Mouse (Mus musculus): ENCODE data around the gene Hmcn2.

Gene Hmcn2

GRCm38 (mm10) chr2:31314007-31314465 is at the start of gene Hmcn2:
TSS of gene Hmcn2 (plus strand) at chr2:31314415.
- DNase-seq (ENCODE audit: low spot score in 2 of 2): no peak

GRCm38 (mm10) chr2:31267447-31267846 is 46.8 kb upstream of the Hmcn2 start:
- no peak for DNase-seq (ENCODE audit: low spot score in 2 of 2)

GRCm38 (mm10) chr2:31268631-31269030 is 45.6 kb upstream of the Hmcn2 start:
- DNase-seq (ENCODE audit: low spot score in 2 of 2): no peak

GRCm38 (mm10) chr2:31269188-31269587 is 45.0 kb upstream of the Hmcn2 start:
- DNase-seq (ENCODE audit: low spot score in 2 of 2): no peak

GRCm38 (mm10) chr2:31269847-31270246 is 44.4 kb upstream of the Hmcn2 start:
- DNase-seq (ENCODE audit: low spot score in 2 of 2): no peak

GRCm38 (mm10) chr2:31270470-31270869 is 43.7 kb upstream of the Hmcn2 start:
- no peak for DNase-seq (ENCODE audit: low spot score in 2 of 2)

- no peak for DNase-seq (ENCODE audit: low spot score in 2 of 2)
Measured at GRCm38 (mm10) chr2:31271071-31271470, 43.1 kb upstream of the Hmcn2 start.

- no peak for DNase-seq (ENCODE audit: low spot score in 2 of 2)
Measured at GRCm38 (mm10) chr2:31274993-31275392, 39.2 kb upstream of the Hmcn2 start.

GRCm38 (mm10) chr2:31277810-31278209 is 36.4 kb upstream of the Hmcn2 start:
- DNase-seq (ENCODE audit: low spot score in 2 of 2): no peak

GRCm38 (mm10) chr2:31278483-31278882 is 35.7 kb upstream of the Hmcn2 start:
- DNase-seq (ENCODE audit: low spot score in 2 of 2): no peak

GRCm38 (mm10) chr2:31281138-31281537 is 33.1 kb upstream of the Hmcn2 start:
- DNase-seq (ENCODE audit: low spot score in 2 of 2): no peak

- DNase-seq (ENCODE audit: low spot score in 2 of 2): no peak
Measured at GRCm38 (mm10) chr2:31282266-31282665, 31.9 kb upstream of the Hmcn2 start.

- DNase-seq (ENCODE audit: low spot score in 2 of 2): no peak
Measured at GRCm38 (mm10) chr2:31282880-31283279, 31.3 kb upstream of the Hmcn2 start.

GRCm38 (mm10) chr2:31284531-31284930 is 29.7 kb upstream of the Hmcn2 start:
- DNase-seq (ENCODE audit: low spot score in 2 of 2): no peak

- DNase-seq (ENCODE audit: low spot score in 2 of 2): peak in 1 of 2 experiments; percentile 64
Measured at GRCm38 (mm10) chr2:31291421-31291820, 22.8 kb upstream of the Hmcn2 start.

- peak; percentile 67 to 80 for DNase-seq (ENCODE audit: low spot score in 2 of 2)
Measured at GRCm38 (mm10) chr2:31294985-31295384, 19.2 kb upstream of the Hmcn2 start.

- DNase-seq (ENCODE audit: low spot score in 2 of 2): no peak
Measured at GRCm38 (mm10) chr2:31296395-31296794, 17.8 kb upstream of the Hmcn2 start.

GRCm38 (mm10) chr2:31297602-31298268 is 16.5 kb upstream of the Hmcn2 start:
- peak; percentile 36 to 41 for DNase-seq (ENCODE audit: low spot score in 2 of 2)

GRCm38 (mm10) chr2:31298814-31299213 is 15.4 kb upstream of the Hmcn2 start:
- DNase-seq (ENCODE audit: low spot score in 2 of 2): no peak

GRCm38 (mm10) chr2:31299266-31299665 is 14.9 kb upstream of the Hmcn2 start:
- DNase-seq (ENCODE audit: low spot score in 2 of 2): peak in 1 of 2 experiments; percentile 42

- DNase-seq (ENCODE audit: low spot score in 2 of 2): no peak
Measured at GRCm38 (mm10) chr2:31299996-31300395, 14.2 kb upstream of the Hmcn2 start.

GRCm38 (mm10) chr2:31303177-31303576 is 11.0 kb upstream of the Hmcn2 start:
- DNase-seq (ENCODE audit: low spot score in 2 of 2): no peak

- DNase-seq (ENCODE audit: low spot score in 2 of 2): no peak
Measured at GRCm38 (mm10) chr2:31304191-31304590, 10.0 kb upstream of the Hmcn2 start.
